Mouse (Mus musculus): ENCODE measurements at regions not wholly inside any gene's neighbourhood (a gene's known extent, or its start where the extent isn't known, plus 50 kb on each side); places are given as distances from the start of the nearest gene placed in this dataset.
"Not testable (repeated sequence)": the region's sequence is repeated elsewhere in the genome, so short reads cannot be mapped to it uniquely, and the experiment has no call there.

- no peak for DNase-seq
These were observed 167.1 kb downstream of the Pcdh17 start for GRCm38 (mm10) chr14:84610476-84610875.

- DNase-seq = no peak
These were observed 169.2 kb downstream of the Pcdh17 start for GRCm38 (mm10) chr14:84612551-84612950.

GRCm38 (mm10) chr14:84645026-84645425, 201.7 kb downstream of the Pcdh17 start:
- no peak for DNase-seq

- no peak for DNase-seq
These were observed 202.7 kb downstream of the Pcdh17 start for GRCm38 (mm10) chr14:84645972-84646577.

GRCm38 (mm10) chr14:84659206-84659775, 215.9 kb downstream of the Pcdh17 start:
- no peak for DNase-seq

- DNase-seq = not testable (repeated sequence)
These were observed 224.3 kb downstream of the Pcdh17 start for GRCm38 (mm10) chr14:84667685-84668084.

GRCm38 (mm10) chr14:84671678-84672472, 228.5 kb downstream of the Pcdh17 start:
- peak; percentile 5 for DNase-seq

GRCm38 (mm10) chr14:84686848-84687247, 243.5 kb downstream of the Pcdh17 start:
- no peak for DNase-seq

- no peak for DNase-seq
These were observed 247.4 kb downstream of the Pcdh17 start for GRCm38 (mm10) chr14:84690810-84691209.
